Mouse (Mus musculus): ENCODE measurements at regions not wholly inside any gene's neighbourhood (a gene's known extent, or its start where the extent isn't known, plus 50 kb on each side); places are given as distances from the start of the nearest gene placed in this dataset.

GRCm38 (mm10) chr2:72672908-72673901 is 197.2 kb downstream of the Cdca7 start:
- no peak for DNase-seq (ENCODE audit: low read depth)

DNA sequence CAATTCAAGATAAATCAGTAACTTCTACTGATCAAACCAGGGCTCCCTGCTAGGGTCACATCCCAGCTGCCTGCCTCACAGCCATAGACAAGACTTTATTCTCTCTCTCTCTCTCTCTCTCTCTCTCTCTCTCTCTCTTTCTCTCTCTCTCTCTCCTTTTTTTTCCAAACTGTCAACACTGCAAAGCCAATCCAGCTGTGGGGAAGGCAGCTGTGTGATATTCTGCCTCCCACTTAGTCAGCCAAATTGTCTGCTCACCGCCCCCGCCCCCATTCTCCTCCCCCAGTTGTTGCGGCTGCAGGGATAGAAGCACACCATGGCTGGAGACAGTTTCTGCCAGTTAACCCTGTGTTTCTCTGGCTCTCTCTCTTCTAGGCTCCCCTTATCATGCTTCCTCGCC is 198.3 kb downstream of the Cdca7 start:
- no peak for DNase-seq (ENCODE audit: low read depth)

DNA sequence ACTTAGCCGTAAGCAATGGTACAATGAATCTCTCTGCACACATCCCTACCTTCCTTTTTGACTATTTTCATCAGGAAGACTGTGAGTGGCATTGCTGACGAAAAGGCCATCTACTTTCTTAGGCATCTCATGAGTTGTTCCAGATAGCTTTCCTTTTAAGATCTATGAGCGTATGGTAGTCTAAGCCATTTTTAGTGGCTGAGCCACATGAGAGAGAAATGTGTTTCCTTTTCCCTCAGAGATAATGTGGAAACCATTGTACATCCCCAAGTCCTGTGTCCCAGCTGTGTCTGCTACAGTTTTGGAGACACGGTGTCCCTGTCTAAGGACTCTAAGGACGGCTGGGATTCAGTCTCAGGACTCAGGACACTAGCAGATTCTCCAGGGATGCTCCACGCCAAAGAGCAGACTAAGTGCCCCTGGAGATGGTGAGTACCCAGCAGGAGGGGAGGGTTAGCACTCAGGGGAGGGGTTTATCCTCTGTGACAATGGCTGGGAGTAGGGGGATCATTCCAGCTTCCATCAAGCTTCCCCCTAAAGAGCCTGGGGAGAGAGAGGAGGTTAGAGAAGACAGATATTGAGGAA is 199.0 kb downstream of the Cdca7 start:
- no peak for DNase-seq (ENCODE audit: low read depth)

DNA sequence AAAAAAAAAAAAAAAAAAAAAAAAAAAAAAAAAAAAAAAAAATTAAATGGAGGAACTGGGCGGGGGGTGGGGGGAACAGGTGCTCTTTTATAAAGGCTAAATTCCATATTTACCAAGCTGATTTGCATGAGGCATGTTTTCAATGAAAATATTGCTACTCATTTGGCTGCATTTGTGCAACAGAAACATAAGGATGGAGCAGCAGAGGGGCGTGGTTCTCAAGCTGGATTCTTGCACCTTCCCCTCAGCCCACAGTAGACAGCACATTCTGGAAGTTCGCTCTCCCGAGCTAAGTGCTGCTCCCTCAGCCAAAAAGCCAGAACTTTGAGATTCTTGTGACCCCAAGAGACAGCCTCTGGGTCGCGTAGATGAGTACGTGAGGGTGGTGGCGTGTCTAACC is 201.8 kb downstream of the Cdca7 start:
- DNase-seq (ENCODE audit: low read depth) = no peak

GRCm38 (mm10) chr2:72688031-72688430 is 212.1 kb downstream of the Cdca7 start:
- DNase-seq (ENCODE audit: low read depth) = no peak

DNA sequence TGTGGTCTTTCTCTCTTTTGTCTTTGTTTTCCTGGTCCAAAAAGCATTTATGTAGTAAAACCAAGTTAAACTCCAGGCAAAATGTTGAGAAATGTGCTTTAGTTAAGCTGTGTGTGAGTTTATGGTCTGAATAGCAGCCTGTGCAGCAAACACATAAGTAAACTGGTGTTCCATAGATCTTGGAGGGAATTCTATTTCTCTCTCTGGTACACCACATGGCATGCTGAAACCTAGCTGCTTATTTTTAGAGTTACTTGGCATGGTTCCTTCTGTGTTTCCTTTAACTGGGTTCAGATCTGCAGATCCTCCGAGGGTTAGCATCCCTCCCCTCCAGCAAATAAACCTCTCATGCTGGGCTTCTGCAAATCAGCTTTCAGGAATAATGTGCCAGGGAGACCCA is 225.1 kb downstream of the Cdca7 start:
- DNase-seq (ENCODE audit: low read depth) = no peak

GRCm38 (mm10) chr2:72703238-72703637 is 227.3 kb downstream of the Cdca7 start:
- no peak for DNase-seq (ENCODE audit: low read depth)

- no peak for DNase-seq (ENCODE audit: low read depth)
These were observed 232.0 kb downstream of the Cdca7 start for GRCm38 (mm10) chr2:72707676-72708659.

GRCm38 (mm10) chr2:72716931-72717330 is 241.0 kb downstream of the Cdca7 start:
- DNase-seq (ENCODE audit: low read depth) = no peak

DNA sequence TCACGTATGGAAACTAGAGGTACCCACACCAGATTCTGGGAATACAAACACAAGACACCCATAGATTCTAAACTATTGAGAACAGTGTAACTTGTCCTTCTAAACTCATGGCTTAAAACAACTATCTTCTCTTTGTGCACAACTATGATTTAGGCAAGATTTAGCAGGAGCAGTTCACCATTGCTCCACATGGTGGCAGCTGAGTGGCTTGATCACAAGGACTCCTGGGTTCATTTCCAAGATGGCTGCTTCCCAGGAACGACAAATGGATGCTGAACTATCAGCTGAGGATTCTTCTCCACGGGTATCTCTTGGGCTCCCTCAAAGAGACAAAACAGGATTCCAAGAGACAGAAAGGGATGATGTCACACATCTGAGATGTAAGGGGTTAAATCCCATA is 251.5 kb downstream of the Sp3 start:
- DNase-seq (ENCODE audit: low read depth) = no peak

DNA sequence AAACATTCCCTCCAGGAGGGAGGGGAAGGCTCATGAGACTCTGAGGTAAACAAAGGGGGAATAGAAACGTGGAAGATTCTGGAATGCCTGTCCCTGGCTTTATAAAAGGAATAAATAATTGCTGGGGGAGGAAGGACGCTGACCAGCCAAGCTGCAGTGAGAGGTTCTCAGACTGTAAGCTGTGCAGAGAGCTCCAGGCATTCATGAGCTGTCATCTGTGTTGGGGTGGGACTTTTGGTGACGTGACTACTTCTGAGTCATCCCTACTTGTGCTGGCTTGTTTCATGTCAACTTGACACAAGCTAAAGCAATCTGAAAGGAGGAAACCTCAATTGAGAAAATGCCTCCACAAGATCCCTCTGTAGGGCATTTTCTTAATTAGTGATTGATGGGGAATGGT is 246.9 kb downstream of the Sp3 start:
- DNase-seq (ENCODE audit: low read depth) = no peak

GRCm38 (mm10) chr2:72735035-72735434 is 245.2 kb downstream of the Sp3 start:
- no peak for DNase-seq (ENCODE audit: low read depth)

DNA sequence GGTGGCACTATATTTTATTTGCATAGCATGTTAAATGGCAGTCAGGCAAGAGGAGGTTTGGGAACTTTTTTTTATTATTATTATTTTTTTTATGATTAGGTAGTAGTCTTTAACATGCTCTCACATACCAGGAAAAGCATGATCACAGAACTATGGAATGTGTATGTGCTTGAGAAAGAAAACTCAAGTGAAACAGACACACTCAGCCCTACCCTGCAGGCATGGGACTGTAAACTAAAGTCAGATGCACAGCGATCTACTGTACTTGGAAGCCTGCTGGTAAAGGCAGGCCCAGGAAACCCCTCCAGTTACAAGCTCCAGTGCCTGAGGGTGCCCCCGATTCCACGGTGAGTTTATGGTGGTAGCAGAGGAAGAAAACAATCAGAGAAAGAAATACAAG is 243.6 kb downstream of the Sp3 start:
- DNase-seq (ENCODE audit: low read depth) = no peak

DNA sequence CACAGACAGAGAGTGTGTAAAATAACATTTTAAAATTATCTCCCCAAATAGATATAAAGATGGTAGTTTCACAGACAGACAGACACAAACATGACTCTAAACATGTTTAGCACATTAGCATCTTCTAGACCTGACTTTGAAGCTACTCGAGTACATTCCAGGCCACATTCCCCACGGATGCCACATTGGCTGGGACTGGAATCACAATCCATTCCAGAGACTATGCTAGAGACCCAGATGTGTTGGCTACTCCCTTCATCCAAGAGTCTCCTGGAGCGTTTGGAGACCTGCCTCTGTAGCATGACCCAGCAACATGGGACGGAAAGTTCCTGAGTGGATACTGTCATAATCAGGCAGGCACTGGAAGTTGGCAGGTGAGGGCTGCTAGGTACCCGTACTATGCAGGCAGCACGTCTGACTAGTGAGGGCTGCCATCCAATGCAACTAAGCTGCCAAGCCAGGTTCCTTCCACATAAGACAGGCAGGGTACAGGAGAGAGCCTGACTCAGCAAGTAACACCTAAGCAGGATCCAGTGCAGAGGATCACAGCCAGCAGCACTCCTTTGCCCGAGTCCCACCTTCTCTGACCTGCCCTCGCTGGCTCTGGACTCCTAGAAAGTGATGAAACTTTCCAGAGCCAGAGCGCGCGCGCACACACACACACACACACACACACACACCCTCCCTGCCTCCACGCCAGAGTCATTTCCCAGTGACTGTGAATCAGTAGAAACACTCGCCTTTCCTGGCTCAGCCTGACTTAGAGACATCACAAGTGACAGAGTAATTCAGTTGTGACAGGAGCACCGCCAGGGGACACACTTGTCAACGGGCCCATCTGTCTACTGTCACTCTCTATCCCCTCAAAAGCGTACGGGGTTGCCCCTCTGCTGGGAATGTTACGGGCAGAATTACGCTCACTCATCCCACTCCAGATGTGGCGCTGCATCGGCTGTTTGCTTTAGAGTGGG is 239.6 kb downstream of the Sp3 start:
- no peak for DNase-seq (ENCODE audit: low read depth)

- no peak for DNase-seq (ENCODE audit: low read depth)
These were observed 238.5 kb downstream of the Sp3 start for GRCm38 (mm10) chr2:72741746-72742145.

GRCm38 (mm10) chr2:72743651-72744050 is 236.6 kb downstream of the Sp3 start:
- DNase-seq (ENCODE audit: low read depth) = no peak

DNA sequence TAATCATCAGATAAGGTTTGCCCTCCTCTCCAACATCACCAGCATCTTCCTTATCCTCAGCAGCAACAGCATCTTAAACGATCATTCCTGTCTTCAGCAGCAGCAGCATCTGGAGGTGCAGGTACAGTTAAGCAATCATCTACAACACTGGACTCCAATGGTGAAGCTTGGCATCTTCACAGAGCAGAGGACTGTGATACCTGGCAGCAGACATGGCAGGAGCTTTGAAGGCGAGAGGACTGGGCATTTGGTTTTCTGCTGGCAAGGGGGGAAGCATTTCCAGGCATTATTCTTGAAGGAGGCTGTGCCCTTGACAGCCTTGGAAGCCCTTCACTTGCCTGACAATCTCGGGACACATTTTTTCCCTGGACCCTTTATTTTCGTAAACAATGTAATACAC is 235.3 kb downstream of the Sp3 start:
- DNase-seq (ENCODE audit: low read depth) = no peak

- DNase-seq (ENCODE audit: low read depth) = no peak
These were observed 233.6 kb downstream of the Sp3 start for GRCm38 (mm10) chr2:72746476-72747215.

- DNase-seq (ENCODE audit: low read depth) = no peak
These were observed 232.9 kb downstream of the Sp3 start for GRCm38 (mm10) chr2:72747299-72747698.

DNA sequence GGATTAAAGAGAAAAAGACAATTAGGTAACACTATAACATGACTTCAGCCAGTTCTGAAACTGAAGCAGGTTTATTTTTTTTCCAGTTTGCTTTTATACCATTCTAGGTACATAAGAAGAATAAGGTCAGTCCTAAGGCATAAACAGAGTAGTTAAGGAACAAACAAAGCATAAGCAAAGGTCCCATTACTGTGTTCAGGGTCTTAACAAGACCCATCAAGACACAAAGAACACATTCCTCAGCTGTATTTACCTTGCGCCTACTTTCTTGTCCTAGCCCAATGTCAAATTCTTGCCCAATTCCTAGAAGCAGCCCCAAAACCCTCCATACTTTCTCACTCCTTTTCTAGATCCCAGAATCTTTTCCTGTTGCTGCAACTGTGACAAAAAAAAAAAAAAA is 230.8 kb downstream of the Sp3 start:
- no peak for DNase-seq (ENCODE audit: low read depth)

All from gonadal fat pad, adult 2 months (tissue).